Mouse (Mus musculus) G1E (cell line): Measurements from ENCODE around the gene Syne2.

Source experiments
- CTCF ChIP-seq: IDR thresholded peaks from 2 replicates; pipeline ENCODE4 v1.5.1; 2012; ENCODE audit warnings: low read depth, low read length, inconsistent platforms, mixed read lengths
- GATA1 ChIP-seq: IDR thresholded peaks from 2 replicates; pipeline ENCODE4 v1.6.1; 2012; ENCODE audit warnings: borderline replicate concordance, low read length, inconsistent platforms, mixed read lengths
- GATA2 ChIP-seq: IDR thresholded peaks from 2 replicates; pipeline ENCODE4 v1.6.1; 2012; ENCODE audit warnings: low read depth, low read length, inconsistent platforms, borderline replicate concordance
- POLR2AphosphoS5 ChIP-seq: IDR thresholded peaks from 2 replicates; pipeline ENCODE4 v1.6.1; 2012; ENCODE audit warnings: low read depth, low read length, inconsistent platforms; ENCODE audit not compliant: insufficient replicate concordance

GRCm38 (mm10) chr12:75874287-75874994, 56.5 kb downstream of the Syne2 start:
- no peak for TF ChIP-seq CTCF
- TF ChIP-seq POLR2AphosphoS5: no peak
- no peak for TF ChIP-seq GATA1
- no peak for TF ChIP-seq GATA2
